Mouse (Mus musculus) thymus, adult 2 months (tissue): Measurements from ENCODE around the gene Sertad2.

Experiments
- CTCF ChIP-seq: fragments of 200-500 bp; IDR thresholded peaks from 2 replicates; pipeline ENCODE4 v1.5.1; 2012; ENCODE audit warnings: mild to moderate bottlenecking, control low read depth, low read length, moderate library complexity, borderline replicate concordance; ENCODE audit not compliant: control insufficient read depth, poor library complexity, insufficient read depth; ENCODE audit errors: extremely low read depth
- POLR2A ChIP-seq: fragments of 200-500 bp; IDR thresholded peaks from 2 replicates; pipeline ENCODE4 v1.6.1; 2012; ENCODE audit warnings: mild to moderate bottlenecking, low read length, control low read depth, moderate library complexity; ENCODE audit not compliant: control insufficient read depth, poor library complexity, insufficient read depth; ENCODE audit errors: extremely low read depth

- TF ChIP-seq CTCF (no peak), POLR2A (no peak)
Observed at GRCm38 (mm10) chr11:20616103-20616502, 73.0 kb downstream of the Sertad2 start.
